Mouse (Mus musculus) megakaryocyte, embryonic 14.5 days (primary cell): Measurements from ENCODE around the gene Eftud2.

Source experiments
- FLI1 ChIP-seq: IDR thresholded peaks from 2 replicates; pipeline ENCODE4 v1.6.1; 2012; ENCODE audit warnings: low read length, inconsistent platforms, mixed read lengths
- GATA1 ChIP-seq: IDR thresholded peaks from 3 replicates; pipeline ENCODE4 v1.6.1; 2012; ENCODE audit warnings: mixed read lengths, low read length, inconsistent platforms, borderline replicate concordance

GRCm38 (mm10) chr11:102818121-102819020 lies 62.4 kb downstream of the Eftud2 start:
- no peak for TF ChIP-seq GATA1
- TF ChIP-seq FLI1 = no peak
